In the genomic region with DNA sequence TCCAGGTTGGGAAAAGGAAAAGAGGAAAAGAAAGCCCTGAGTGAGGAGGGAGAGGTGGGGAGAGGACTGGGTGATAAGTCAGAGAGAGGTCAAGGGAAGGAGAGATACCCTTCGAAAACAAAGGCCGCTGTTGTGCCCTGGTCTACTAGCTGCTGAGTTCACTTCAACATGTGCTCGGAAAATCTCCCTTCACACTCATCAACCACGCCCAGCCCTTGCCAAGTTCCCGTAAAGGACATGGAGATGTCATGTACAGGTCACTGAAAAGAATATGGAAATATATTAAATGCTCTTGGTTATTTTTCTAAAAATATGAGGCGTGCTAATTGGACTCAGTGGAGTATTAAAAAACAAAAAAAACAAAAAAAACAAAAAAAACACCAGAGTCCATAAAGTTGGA, we compare ENCODE assay signal across 26 mouse cellular contexts.
DNase-seq lines count a peak whose midpoint lies in the region; ATAC-seq lines count a peak whose summit lies in the region.
"Had no signal": no experiment of that assay in that cellular context is flagged by ENCODE, and none has a peak within 500 bp of the region (broad histone marks: within the 10 kb centered on the region; RNA-seq: fewer than 3 reads in every experiment).

No protein-coding gene starts in this region.

- peak overlapping the region; percentile 23; the same call in 1 of the 2 replicates for H3K4me2 ChIP-seq in limb, embryonic 13.5 days (replicated peaks)
- no peak overlapping the region for H3K4me2 ChIP-seq in hindbrain, embryonic 12.5 days (replicated peaks)
- H3K4me2 ChIP-seq: embryonic facial prominence, embryonic 15.5 days; forebrain, embryonic 13.5 days; heart, embryonic 13.5 days; hindbrain, embryonic 13.5 days; liver, embryonic 11.5 days; midbrain, embryonic 13.5 days; neural tube, embryonic 13.5 days had no signal

- ATAC-seq in limb, embryonic 13.5 days (ENCODE audit: low FRiP score, low read depth), result peak; percentile 77
- ATAC-seq in hindbrain, embryonic 12.5 days (ENCODE audit: low FRiP score), result no peak
- ATAC-seq: CD4-positive, CD25-positive, alpha-beta regulatory T cell, adult 4 months; forebrain, embryonic 13.5 days; intestine, embryonic 16.5 days; midbrain, embryonic 13.5 days had no signal

- H3K9me3 ChIP-seq in limb, embryonic 13.5 days, result no peaks in the 10 kb centered on the region
- no peaks in the 10 kb centered on the region for H3K9me3 ChIP-seq in hindbrain, embryonic 12.5 days (replicated peaks)
- H3K9me3 ChIP-seq: embryonic facial prominence, embryonic 15.5 days; forebrain, embryonic 13.5 days; heart, embryonic 13.5 days; hindbrain, embryonic 13.5 days; midbrain, embryonic 13.5 days; neural tube, embryonic 13.5 days had no signal

- 41% methylated on average over 6 of the region's 6 CpGs for WGBS in limb, embryonic 13.5 days
- WGBS in hindbrain, embryonic 12.5 days, result 81% methylated on average over 6 of the region's 6 CpGs

- H3K36me3 ChIP-seq in limb, embryonic 13.5 days, result no peaks in the 10 kb centered on the region
- no peaks in the 10 kb centered on the region for H3K36me3 ChIP-seq in hindbrain, embryonic 12.5 days
- H3K36me3 ChIP-seq: embryonic facial prominence, embryonic 15.5 days; heart, embryonic 13.5 days; hindbrain, embryonic 13.5 days; midbrain, embryonic 13.5 days; neural tube, embryonic 13.5 days had no signal

- H3K4me1 ChIP-seq in limb, embryonic 13.5 days, result peaks cover 27% of the 10 kb centered on the region
- no peaks in the 10 kb centered on the region; the same call in 1 of the 2 replicates for H3K4me1 ChIP-seq in hindbrain, embryonic 12.5 days
- H3K4me1 ChIP-seq: forebrain, embryonic 13.5 days; hindbrain, embryonic 13.5 days; midbrain, embryonic 13.5 days; neural tube, embryonic 13.5 days had no signal

- H3K27ac ChIP-seq in limb, embryonic 13.5 days, result peak overlapping the region; percentile 52
- no peak overlapping the region for H3K27ac ChIP-seq in hindbrain, embryonic 12.5 days
- H3K27ac ChIP-seq: embryonic facial prominence, embryonic 15.5 days; forebrain, embryonic 13.5 days; heart, embryonic 13.5 days; hindbrain, embryonic 13.5 days; midbrain, embryonic 13.5 days; neural tube, embryonic 13.5 days had no signal

- H3K27me3 ChIP-seq in limb, embryonic 13.5 days, result no peaks in the 10 kb centered on the region; the same call in 1 of the 2 replicates
- H3K27me3 ChIP-seq in hindbrain, embryonic 12.5 days, result no peaks in the 10 kb centered on the region
- H3K27me3 ChIP-seq: embryonic facial prominence, embryonic 15.5 days; forebrain, embryonic 13.5 days; heart, embryonic 13.5 days; hindbrain, embryonic 13.5 days; midbrain, embryonic 13.5 days; neural tube, embryonic 13.5 days had no signal

- H3K4me3 ChIP-seq in limb, embryonic 13.5 days, result no peak overlapping the region
- no peak overlapping the region for H3K4me3 ChIP-seq in hindbrain, embryonic 12.5 days
- H3K4me3 ChIP-seq: embryonic facial prominence, embryonic 15.5 days; forebrain, embryonic 13.5 days; heart, embryonic 13.5 days; hindbrain, embryonic 13.5 days; midbrain, embryonic 13.5 days; neural tube, embryonic 13.5 days had no signal

- H3K9ac ChIP-seq in limb, embryonic 13.5 days, result no peak overlapping the region
- no peak overlapping the region for H3K9ac ChIP-seq in hindbrain, embryonic 12.5 days
- H3K9ac ChIP-seq: embryonic facial prominence, embryonic 15.5 days; forebrain, embryonic 13.5 days; heart, embryonic 13.5 days; hindbrain, embryonic 13.5 days; midbrain, embryonic 13.5 days; neural tube, embryonic 13.5 days had no signal

- DNase-seq in heart, postnatal 4 days, result peak; percentile 20
- no peak for DNase-seq in heart, adult 18-20 months
- DNase-seq in lung, postnatal 10 days, result peak; percentile 6
- DNase-seq in lung, postnatal 25 days (ENCODE audit: low spot score), result no peak
- DNase-seq in embryo, embryonic 10 days (ENCODE audit: low spot score), result no peak
- DNase-seq: adrenal gland, postnatal 25 days; cerebellum, adult 11-12 months; cerebellum, adult 9-11 months; gastrocnemius, postnatal 14 days; heart, adult 11 months; heart, postnatal 14 days; kidney, adult 8-10 months; retina, postnatal 1 day; right cerebral cortex, postnatal 14 days; thymus, postnatal 4 days had no signal

Comparison
In these comparisons a context has a peak if more than half of its experiments do, and no peak if none do; other contexts are left out.
1. DNase-seq: peak in heart, postnatal 4 days (single experiment) and lung, postnatal 10 days (single experiment); none in heart, adult 18-20 months (0 of 2), lung, postnatal 25 days (single experiment) and embryo, embryonic 10 days (single experiment).